Mouse (Mus musculus): ENCODE results near the gene Astn2.

DNA sequence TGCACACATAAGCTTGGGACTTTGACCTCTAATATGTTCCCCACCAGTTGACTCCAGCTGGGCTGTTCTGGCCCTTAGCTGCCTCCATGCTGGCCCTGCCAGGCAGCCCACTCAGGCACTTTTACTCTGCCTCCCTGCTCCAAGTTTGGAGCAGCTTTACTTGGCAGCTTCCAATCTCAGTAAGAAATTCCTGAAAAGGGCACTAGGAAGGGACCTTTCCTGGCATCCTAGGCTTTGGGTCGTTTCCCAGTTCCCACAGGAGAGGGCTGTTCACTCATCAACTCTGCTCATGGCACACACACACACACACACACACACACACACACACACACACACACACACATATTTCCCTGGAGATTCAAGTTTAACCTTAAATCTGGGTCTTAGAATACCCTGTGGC, 675 bp upstream of the Astn2 start:
- TF ChIP-seq CTCF (conservative IDR thresholded peaks at IDR 0.05; ENCODE audit: low read length) = no peak
- TF ChIP-seq POU5F1 (IDR thresholded peaks at IDR 0.05; ENCODE audit: borderline replicate concordance, low read length) = no peak

All from E14TG2a.4 (cell line).